Mouse (Mus musculus) erythroblast, adult 5-6 weeks (primary cell): ENCODE measurements around the gene Zfp873. TPM values are rescaled to one million over a fixed set of nuclear protein-coding genes. Genes with fewer than 3 reads are reported as not detected.
"Not testable (repeated sequence)": the region's sequence is repeated elsewhere in the genome, so short reads cannot be mapped to it uniquely, and the experiment has no call there.

Source experiments
- ATAC-seq: replicated peaks from 2 replicates; pipeline ENCODE4 v1.8.0; 2016; ENCODE audit warnings: moderate number of reproducible peaks, mild to moderate bottlenecking, moderate TSS enrichment, inconsistent platforms; ENCODE audit not compliant: poor library complexity, low FRiP score, severe bottlenecking
- total RNA-seq, 2 experiments: library from RNA; stranded (forward) in 1 of 2; stranded (reverse) in 1 of 2; fragments of 150-400 nt in 1 of 2; fragments of 200-764, 138-1000 nt in 1 of 2; gene quantifications; 2 replicates each; pipeline versions ENCODE4 v1.2.3 to v1.2.4; 2015 to 2017; ENCODE audit warnings: low replicate concordance in 2 of 2

The Zfp873 gene
- total RNA-seq (2015; ENCODE audit: low replicate concordance) (2.7 and 3.1 TPM in 2 replicates), total RNA-seq (2017; ENCODE audit: low replicate concordance) (0.85 and 1.3 TPM in 2 replicates)

DNA sequence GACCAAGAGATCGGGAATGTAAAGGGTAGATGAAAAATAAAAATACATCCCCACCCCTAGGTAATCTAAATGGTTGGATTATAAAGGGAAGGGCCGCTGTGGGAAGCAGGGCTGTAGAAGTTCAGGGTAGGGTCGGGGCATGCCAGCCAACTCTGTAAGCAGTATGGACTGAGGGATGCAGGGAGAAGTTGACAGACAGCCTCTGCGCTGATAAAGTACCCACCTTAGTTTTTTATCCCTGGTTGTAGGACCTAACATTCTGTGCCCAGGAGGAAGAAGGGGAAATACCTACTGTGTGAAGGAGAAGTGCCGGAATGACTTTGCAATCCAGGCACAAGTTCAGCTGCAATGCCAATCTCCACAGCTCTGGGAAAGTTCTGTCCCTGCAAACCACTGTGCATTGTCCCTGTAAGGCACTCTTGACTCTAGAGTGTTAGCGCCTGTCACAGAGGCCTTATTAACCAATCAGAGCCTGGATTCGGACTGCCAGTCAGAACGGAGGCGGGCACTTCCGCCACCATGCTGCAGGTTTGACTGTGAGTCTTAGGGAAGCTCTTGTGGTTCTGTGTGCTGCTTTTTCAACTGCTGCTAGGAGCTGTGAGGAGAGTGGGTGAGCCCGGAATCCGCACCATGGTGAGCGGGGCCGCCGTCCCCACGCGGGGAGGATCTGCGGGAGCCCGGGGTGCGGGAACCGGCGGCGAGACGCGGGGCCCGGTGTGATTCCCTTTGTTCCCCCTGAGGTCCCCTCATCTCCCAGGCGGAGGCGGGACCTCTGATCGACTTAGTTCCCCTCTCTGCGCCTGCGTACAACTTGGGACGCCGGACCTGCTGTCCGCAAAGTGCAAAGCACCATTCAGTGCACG, at the start of gene Zfp873:
Zfp873 (plus strand) TSS at position 527 of the 863 bp plus-strand sequence.
- ATAC-seq: no peak

DNA sequence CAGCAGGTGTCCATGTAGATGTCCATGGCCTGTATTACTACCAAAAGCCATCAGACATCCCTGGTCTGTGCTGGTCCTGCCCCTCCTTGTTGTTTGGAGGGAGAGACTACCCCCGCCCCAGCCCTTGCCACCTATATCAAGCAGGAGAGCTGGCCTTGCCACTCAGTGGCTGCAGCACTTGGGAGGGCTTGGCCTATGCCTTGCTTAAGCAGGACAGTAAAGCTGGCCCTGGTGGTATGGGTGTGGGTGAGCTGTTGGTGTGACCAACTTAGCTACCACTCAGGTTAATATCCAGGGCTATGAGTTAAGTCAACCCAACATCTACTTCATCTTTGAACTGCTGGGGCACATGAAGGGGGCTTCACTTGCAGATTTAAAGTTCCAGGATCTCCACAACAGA, 44.7 kb upstream of the Zfp873 start:
- not testable (repeated sequence) for ATAC-seq

DNA sequence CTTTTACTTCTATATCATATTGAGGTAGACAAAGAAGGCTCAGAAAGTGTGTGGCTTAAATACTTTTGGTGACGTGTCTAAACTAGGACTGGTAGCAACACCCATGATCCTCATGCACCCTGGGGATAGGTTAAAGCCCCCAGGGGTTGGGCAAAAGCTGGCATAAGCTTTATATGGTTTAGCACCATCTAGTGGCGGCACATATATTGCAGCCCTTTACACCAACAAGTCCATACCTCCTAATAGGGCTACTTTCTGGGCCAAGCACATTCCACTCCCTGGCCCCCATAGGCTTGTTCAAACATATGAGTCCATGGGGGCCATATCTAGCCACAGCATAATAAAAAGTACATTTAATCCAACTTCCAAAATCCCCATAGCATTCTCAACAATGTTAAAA, 43.1 kb upstream of the Zfp873 start:
- not testable (repeated sequence) for ATAC-seq

DNA sequence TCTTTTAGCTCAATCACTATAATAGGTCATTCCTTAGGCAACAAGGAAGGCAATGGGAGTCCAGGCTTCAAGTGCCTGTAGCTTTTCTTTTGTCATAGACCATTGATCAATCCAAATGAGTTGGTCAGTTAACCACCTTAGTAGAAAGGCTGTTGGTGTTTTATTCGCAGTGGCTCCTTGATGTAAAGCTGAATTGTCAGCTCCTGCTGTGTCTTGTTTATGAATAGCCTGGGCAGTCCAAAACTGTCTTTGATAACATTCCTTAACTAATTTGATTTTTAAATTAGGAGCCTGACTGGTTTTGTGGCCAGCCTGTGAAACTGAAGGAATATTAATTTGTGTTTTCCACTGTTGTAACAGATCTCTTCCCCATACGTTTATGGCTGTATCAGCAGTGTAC, 5.7 kb upstream of the Zfp873 start:
- ATAC-seq: no peak

DNA sequence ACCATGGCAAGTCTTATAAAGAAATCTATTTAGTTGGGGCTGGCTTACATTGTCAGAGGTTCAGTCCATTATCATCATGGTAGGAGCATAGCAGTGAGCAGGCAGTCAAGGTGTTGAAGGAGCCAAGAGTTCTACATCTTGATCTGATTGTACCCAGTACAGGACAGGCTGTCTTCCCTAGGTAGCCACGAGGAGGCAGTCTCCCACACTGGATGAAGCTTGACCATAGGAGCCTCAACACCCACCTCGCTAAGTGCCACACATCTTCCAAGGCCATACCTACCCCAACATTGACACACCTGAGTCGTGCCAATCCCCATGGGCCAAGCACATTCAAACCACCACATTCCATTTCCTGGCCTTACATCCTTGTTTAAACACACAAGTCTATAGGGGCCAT, 1.3 kb upstream of the Zfp873 start:
- no peak for ATAC-seq

DNA sequence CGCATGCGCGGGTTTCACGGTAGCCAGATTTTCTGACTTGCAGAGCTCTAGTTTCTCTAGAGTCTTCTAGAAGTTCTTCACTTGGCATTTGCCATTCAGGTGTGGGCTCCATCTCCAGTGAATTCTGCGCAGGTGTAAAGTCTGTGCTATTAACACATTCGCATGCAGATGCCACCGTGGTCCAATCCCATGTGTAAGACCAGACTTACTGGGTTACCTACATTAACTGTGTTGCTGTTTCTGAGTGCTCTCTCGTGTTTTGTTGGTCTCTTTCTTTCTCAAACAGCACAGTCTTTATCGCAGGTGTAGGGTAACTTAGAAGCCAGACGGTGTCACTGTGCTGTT, 509 bp downstream of the Zfp873 start:
- ATAC-seq: not testable (repeated sequence)

DNA sequence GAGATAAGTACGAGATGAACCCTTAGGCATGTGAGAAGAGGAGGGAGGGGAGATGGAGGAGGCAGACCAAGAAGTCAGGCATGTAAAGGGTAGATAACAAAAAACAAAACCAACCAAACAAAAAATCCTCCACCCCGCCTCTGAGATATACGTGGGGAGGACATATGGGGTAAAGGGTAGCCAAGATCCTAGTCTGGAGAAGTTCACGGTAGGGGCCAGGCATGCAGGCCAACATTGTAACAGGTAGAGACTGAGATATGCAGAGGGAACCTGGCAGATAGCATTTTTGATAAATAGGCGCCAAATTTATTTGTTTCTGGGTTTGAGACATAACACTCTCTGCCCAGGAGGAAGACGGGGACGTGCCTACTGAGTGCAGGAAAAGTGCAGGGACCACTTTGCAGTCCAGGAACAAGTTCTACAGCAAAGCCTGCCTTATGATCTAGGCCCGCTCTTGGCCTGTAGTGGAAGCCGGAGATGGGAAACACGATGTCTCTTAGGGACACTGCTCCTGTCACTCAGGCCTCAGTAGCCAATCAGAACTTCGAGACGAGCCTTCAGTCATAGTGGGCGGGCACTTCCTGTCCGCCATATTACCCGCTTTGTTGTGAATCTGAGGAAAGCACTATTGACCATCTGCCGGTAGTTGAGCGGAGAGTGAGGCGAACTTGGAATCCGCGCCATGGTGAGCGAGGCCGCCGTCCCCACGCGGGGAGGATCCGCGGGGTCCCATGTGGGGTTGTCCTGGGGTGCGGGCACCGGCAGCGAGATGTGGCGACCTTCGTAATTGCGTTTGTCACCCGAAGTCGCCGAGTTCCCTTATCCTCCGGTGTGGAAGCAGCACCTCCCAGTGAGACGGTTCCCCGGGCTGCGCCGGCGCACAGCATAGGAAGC, 35.1 kb downstream of the Zfp873 start, which contains the start of gene BC024063:
BC024063 (plus strand) TSS at position 626 of the 894 bp plus-strand sequence.
- ATAC-seq: not testable (repeated sequence)

DNA sequence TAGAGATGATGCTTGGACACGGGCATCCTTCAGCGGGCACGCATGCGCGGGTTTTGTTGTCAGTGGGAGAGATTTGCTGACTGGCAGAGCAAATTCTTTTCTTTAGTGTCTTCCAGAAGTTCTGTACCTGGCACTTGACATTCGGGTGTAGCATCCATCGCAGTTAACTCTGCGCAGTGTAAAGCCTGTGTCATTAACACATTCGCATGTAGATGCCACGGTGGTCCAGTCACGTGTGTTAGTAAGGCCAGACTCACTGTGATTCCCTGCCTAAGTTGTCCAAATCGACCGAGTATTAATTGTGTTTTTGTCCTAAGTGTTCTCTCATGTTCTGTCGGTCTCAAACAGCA, 35.7 kb downstream of the Zfp873 start:
- ATAC-seq: not testable (repeated sequence)

Other genes with a start within 250 kb of the Zfp873 start
- gene Gm4767, start 235.9 kb upstream of the Zfp873 start, total RNA-seq (2015; ENCODE audit: low replicate concordance): 1.5 and 1.9 TPM in 2 replicates
- 1.6 TPM in 1 of 2 replicates, not detected in the other for gene Gm4767, start 235.9 kb upstream of the Zfp873 start, total RNA-seq (2017; ENCODE audit: low replicate concordance)
- gene Gm32687, start 184.2 kb upstream of the Zfp873 start, total RNA-seq (2015; ENCODE audit: low replicate concordance): 1.5 TPM in 1 of 2 replicates, not detected in the other
- gene Gm32687, start 184.2 kb upstream of the Zfp873 start, total RNA-seq (2017; ENCODE audit: low replicate concordance): 1.7 TPM in 1 of 2 replicates, not detected in the other
- not detected in 2 replicates for gene Zfp781, start 117.6 kb upstream of the Zfp873 start, total RNA-seq (2015; ENCODE audit: low replicate concordance)
- gene Zfp781, start 117.6 kb upstream of the Zfp873 start, total RNA-seq (2017; ENCODE audit: low replicate concordance): 0.34 TPM in 1 of 2 replicates, not detected in the other
- 1.5 TPM in 1 of 2 replicates, not detected in the other for gene BC024063, start 35.2 kb downstream of the Zfp873 start, total RNA-seq (2015; ENCODE audit: low replicate concordance)
- not detected in 2 replicates for gene BC024063, start 35.2 kb downstream of the Zfp873 start, total RNA-seq (2017; ENCODE audit: low replicate concordance)
- gene AU041133, start 79.9 kb downstream of the Zfp873 start, total RNA-seq (2015; ENCODE audit: low replicate concordance): 0.19 and 2.1 TPM in 2 replicates
- gene AU041133, start 79.9 kb downstream of the Zfp873 start, total RNA-seq (2017; ENCODE audit: low replicate concordance): 2.1 and 2.2 TPM in 2 replicates
- gene Zfp938, start 193.2 kb downstream of the Zfp873 start, total RNA-seq (2015; ENCODE audit: low replicate concordance): 0.19 and 1.9 TPM in 2 replicates
- gene Zfp938, start 193.2 kb downstream of the Zfp873 start, total RNA-seq (2017; ENCODE audit: low replicate concordance): 1.1 TPM in 1 of 2 replicates, not detected in the other